Mouse (Mus musculus): ENCODE measurements around the gene Foxa1. TPM values are rescaled to one million over a fixed set of nuclear protein-coding genes. Genes with fewer than 3 reads are reported as not detected.

Foxa1 gene
- polyA plus RNA-seq (2012; rRNA removed) = 0.06 TPM in 1 of 2 replicates, not detected in the other
- polyA plus RNA-seq (2014; fragmentation: Nextera tagmentation; extraction: Ambion mirVana) = 0.12 TPM in 1 of 2 replicates, not detected in the other

GRCm38 (mm10) chr12:57546415-57547201 is at the start of gene Foxa1:
TSS of gene Foxa1 (minus strand) at chr12:57546916.
- peaks cover 96% of the 10 kb centered on the region for H3K27me3 ChIP-seq (ENCODE audit: control insufficient read depth, insufficient read depth, low read length)
- no peak for TF ChIP-seq POLR2A (IDR thresholded peaks at IDR 0.05; ENCODE audit: borderline replicate concordance, extremely low read depth, insufficient read depth, insufficient read length)
- ATAC-seq (ENCODE audit: low FRiP score, low read depth) (no peak), DNase-seq (ENCODE audit: low spot score) (no peak)
- WGBS = 1% methylated on average over 32 of the region's 32 CpGs
- H3K9me3 ChIP-seq (ENCODE audit: control insufficient read depth, low read length) = no peaks in the 10 kb centered on the region
- H3K4me1 ChIP-seq (ENCODE audit: control insufficient read depth, insufficient read depth, low read length) = peaks cover 14% of the 10 kb centered on the region
- peak within 1 kb of the TSS; percentile 87 for H3K4me2 ChIP-seq (replicated peaks; ENCODE audit: low read depth, low read length, severe bottlenecking)
- no peaks in the 10 kb centered on the region for H3K36me3 ChIP-seq (ENCODE audit: control insufficient read depth, insufficient read depth, low read length)
- H3K9ac ChIP-seq (ENCODE audit: low read depth, low read length, severe bottlenecking) = no peak within 1 kb of the TSS
- H3K4me3 ChIP-seq (replicated peaks; ENCODE audit: low read length) = peak within 1 kb of the TSS; percentile 45
- H3K27ac ChIP-seq (replicated peaks; ENCODE audit: low read depth, low read length) = no peak within 1 kb of the TSS

DNA sequence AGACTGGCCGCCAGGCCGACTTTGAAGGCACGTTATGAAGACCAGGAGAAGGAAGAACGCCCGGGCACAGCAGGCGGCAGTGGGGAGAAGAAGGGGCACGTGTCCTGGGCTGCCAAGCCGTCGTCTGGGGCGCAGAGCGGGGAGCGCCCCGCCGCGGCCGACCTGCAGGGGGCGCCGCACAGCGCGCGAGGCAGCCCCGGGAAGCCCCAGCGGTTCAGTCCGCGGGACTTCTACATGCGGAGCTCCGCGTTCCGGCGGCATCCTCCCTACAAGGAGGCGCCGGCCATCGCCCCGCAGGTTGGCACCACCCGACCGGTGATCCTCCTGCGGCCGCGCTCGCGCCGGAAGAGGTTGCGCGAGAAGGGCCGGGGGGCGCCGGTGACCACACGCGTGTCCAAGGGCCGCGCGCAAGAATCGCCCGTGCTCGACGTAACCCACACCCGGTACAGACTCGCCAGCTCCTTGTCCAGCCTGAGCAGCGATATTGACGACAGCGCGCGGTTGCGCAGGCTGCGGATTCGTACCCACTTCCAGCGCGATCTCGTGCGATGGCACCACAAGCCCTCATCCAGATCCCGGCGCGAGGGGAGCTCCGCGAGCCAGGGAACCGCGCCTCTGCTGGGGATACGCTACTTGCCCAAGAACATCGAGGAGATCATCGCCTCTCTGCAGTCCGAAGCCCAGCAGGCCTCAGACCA is 29.4 kb upstream of the Foxa1 start:
- TF ChIP-seq POLR2A (IDR thresholded peaks at IDR 0.05; ENCODE audit: borderline replicate concordance, extremely low read depth, insufficient read depth, insufficient read length) = no peak
- 2% methylated on average over 55 of the region's 81 CpGs for WGBS
- Histone ChIP-seq H3K4me3 (replicated peaks; ENCODE audit: low read length) (peak overlapping the region; percentile 50), H3K27me3 (ENCODE audit: control insufficient read depth, insufficient read depth, low read length) (peaks cover 25% of the 10 kb centered on the region), H3K9me3 (ENCODE audit: control insufficient read depth, low read length) (no peaks in the 10 kb centered on the region), H3K36me3 (ENCODE audit: control insufficient read depth, insufficient read depth, low read length) (no peaks in the 10 kb centered on the region), H3K9ac (ENCODE audit: low read depth, low read length, severe bottlenecking) (peak overlapping the region; percentile 51), H3K4me2 (replicated peaks; ENCODE audit: low read depth, low read length, severe bottlenecking) (peak overlapping the region; percentile 86), H3K27ac (replicated peaks; ENCODE audit: low read depth, low read length) (no peak overlapping the region), H3K4me1 (ENCODE audit: control insufficient read depth, insufficient read depth, low read length) (0 out of 2 replicates have a peak, but pooled peaks cover 3% of the 10 kb centered on the region)
- ATAC-seq (ENCODE audit: low FRiP score, low read depth) (peak; percentile 80), DNase-seq (ENCODE audit: low spot score) (peak; percentile 33)

GRCm38 (mm10) chr12:57572415-57572814 is 25.7 kb upstream of the Foxa1 start:
- ATAC-seq (ENCODE audit: low FRiP score, low read depth) (no peak), DNase-seq (ENCODE audit: low spot score) (no peak)
- Histone ChIP-seq H3K27ac (replicated peaks; ENCODE audit: low read depth, low read length) (no peak overlapping the region), H3K4me2 (replicated peaks; ENCODE audit: low read depth, low read length, severe bottlenecking) (no peak overlapping the region), H3K4me1 (ENCODE audit: control insufficient read depth, insufficient read depth, low read length) (0 out of 2 replicates have a peak, but pooled peaks cover 3% of the 10 kb centered on the region), H3K4me3 (replicated peaks; ENCODE audit: low read length) (no peak overlapping the region), H3K9ac (ENCODE audit: low read depth, low read length, severe bottlenecking) (no peak overlapping the region), H3K36me3 (ENCODE audit: control insufficient read depth, insufficient read depth, low read length) (no peaks in the 10 kb centered on the region), H3K27me3 (ENCODE audit: control insufficient read depth, insufficient read depth, low read length) (peaks cover 25% of the 10 kb centered on the region), H3K9me3 (ENCODE audit: control insufficient read depth, low read length) (no peaks in the 10 kb centered on the region)
- TF ChIP-seq POLR2A (IDR thresholded peaks at IDR 0.05; ENCODE audit: borderline replicate concordance, extremely low read depth, insufficient read depth, insufficient read length) = no peak

DNA sequence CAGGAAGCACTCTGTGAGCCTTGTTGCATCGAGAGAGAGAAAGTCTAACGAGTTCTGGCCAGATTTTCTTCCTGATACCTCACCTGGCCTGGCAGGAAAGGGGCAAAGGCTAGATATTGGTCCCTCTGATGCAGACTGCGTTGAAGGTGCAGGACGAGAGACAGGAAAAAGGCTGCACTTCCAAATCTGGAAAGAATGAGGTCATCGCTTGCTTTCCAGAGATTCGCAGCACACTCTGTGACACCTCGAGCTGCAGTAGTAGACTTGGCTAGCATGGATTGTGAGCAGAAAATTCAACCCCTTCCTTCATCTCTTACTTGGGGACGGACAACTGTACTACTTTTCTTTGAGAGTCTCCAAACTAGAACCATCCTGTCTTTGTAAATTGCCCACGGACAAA is 25.1 kb upstream of the Foxa1 start:
- 0 out of 2 replicates have a peak, but pooled peaks cover 3% of the 10 kb centered on the region for H3K4me1 ChIP-seq (ENCODE audit: control insufficient read depth, insufficient read depth, low read length)
- no peak overlapping the region for H3K4me2 ChIP-seq (replicated peaks; ENCODE audit: low read depth, low read length, severe bottlenecking)
- TF ChIP-seq POLR2A (IDR thresholded peaks at IDR 0.05; ENCODE audit: borderline replicate concordance, extremely low read depth, insufficient read depth, insufficient read length) = no peak
- H3K27me3 ChIP-seq (ENCODE audit: control insufficient read depth, insufficient read depth, low read length) = peaks cover 25% of the 10 kb centered on the region
- no peak overlapping the region for H3K4me3 ChIP-seq (replicated peaks; ENCODE audit: low read length)
- H3K9me3 ChIP-seq (ENCODE audit: control insufficient read depth, low read length) = no peaks in the 10 kb centered on the region
- ATAC-seq (ENCODE audit: low FRiP score, low read depth) (no peak), DNase-seq (ENCODE audit: low spot score) (no peak)
- no peak overlapping the region for H3K27ac ChIP-seq (replicated peaks; ENCODE audit: low read depth, low read length)
- H3K9ac ChIP-seq (ENCODE audit: low read depth, low read length, severe bottlenecking) = no peak overlapping the region
- 23% methylated on average over 9 of the region's 9 CpGs for WGBS
- no peaks in the 10 kb centered on the region for H3K36me3 ChIP-seq (ENCODE audit: control insufficient read depth, insufficient read depth, low read length)

DNA sequence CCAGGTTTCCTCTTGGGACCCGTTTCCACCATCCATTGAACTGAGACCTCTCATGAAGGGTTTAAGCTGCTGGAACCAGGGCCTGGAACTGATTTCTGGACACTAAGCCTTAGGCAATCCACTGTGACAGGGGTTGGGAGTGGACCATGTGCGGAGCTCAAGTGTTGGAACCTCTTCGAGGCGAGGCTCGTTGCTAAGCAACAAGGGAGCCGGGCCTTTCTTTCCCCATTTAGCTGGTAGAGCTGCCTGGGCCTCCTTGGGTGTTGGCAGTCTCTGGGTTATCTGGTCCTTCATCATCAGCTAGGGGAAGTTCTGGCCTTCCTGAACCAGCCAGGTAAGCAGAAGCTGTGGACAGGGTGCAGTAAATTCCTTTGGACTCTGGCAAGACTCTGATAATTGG is 17.2 kb upstream of the Foxa1 start, which contains the start of gene Ttc6:
Ttc6 (plus strand) TSS at position 205 of the 400 bp plus-strand sequence.
- 69% methylated on average over 6 of the region's 6 CpGs for WGBS
- no peak within 1 kb of the TSS for H3K4me2 ChIP-seq (replicated peaks; ENCODE audit: low read depth, low read length, severe bottlenecking)
- no peaks in the 10 kb centered on the region for H3K9me3 ChIP-seq (ENCODE audit: control insufficient read depth, low read length)
- no peaks in the 10 kb centered on the region for H3K36me3 ChIP-seq (ENCODE audit: control insufficient read depth, insufficient read depth, low read length)
- DNase-seq (ENCODE audit: low spot score) (no peak), ATAC-seq (ENCODE audit: low FRiP score, low read depth) (no peak)
- H3K4me1 ChIP-seq (ENCODE audit: control insufficient read depth, insufficient read depth, low read length) = no peaks in the 10 kb centered on the region
- no peak within 1 kb of the TSS for H3K4me3 ChIP-seq (replicated peaks; ENCODE audit: low read length)
- no peaks in the 10 kb centered on the region for H3K27me3 ChIP-seq (ENCODE audit: control insufficient read depth, insufficient read depth, low read length)
- no peak within 1 kb of the TSS for H3K9ac ChIP-seq (ENCODE audit: low read depth, low read length, severe bottlenecking)
- no peak within 1 kb of the TSS for H3K27ac ChIP-seq (replicated peaks; ENCODE audit: low read depth, low read length)
- TF ChIP-seq POLR2A (IDR thresholded peaks at IDR 0.05; ENCODE audit: borderline replicate concordance, extremely low read depth, insufficient read depth, insufficient read length) = no peak
